21 mouse cellular contexts compared by ENCODE assay signal in genomic region chr9:42418786-42419185, GRCm38 (mm10). TPM values are rescaled to one million over a fixed set of nuclear protein-coding genes. Genes with fewer than 3 reads are reported as not detected.
"Had no signal": no experiment of that assay in that cellular context is flagged by ENCODE, and none has a peak within 500 bp of the region (broad histone marks: within the 10 kb centered on the region; RNA-seq: fewer than 3 reads in every experiment).

No protein-coding gene starts in this region.

- H3K27ac ChIP-seq: kidney, postnatal 0 days; limb, embryonic 10.5 days; limb, embryonic 13.5 days; liver, embryonic 12.5 days; liver, embryonic 15.5 days; lung, embryonic 15.5 days; midbrain, embryonic 10.5 days; midbrain, embryonic 13.5 days; neural tube, embryonic 13.5 days had no signal

- H3K4me3 ChIP-seq: limb, embryonic 10.5 days; limb, embryonic 13.5 days; liver, embryonic 12.5 days; liver, embryonic 15.5 days; lung, embryonic 15.5 days; megakaryocyte, embryonic 14.5 days; midbrain, embryonic 10.5 days; midbrain, embryonic 13.5 days; myocyte; neural tube, embryonic 13.5 days had no signal

- DNase-seq: kidney, postnatal 25 days; liver; lung, adult 18-20 months; lung, postnatal 10 days; lung, postnatal 36 days; retina, postnatal 1 day; thymus, adult 18-20 months; thymus, postnatal 36 days had no signal

RNA-seq across cellular contexts. Expression of gene Tecta, which starts 19.1 kb away (rescaled TPM):
- total RNA-seq: monocyte, adult 5-6 weeks; neutrophil, adult 5-6 weeks had no signal
